Mouse (Mus musculus) kidney, adult 2 months (tissue): Measurements from ENCODE around the gene Slc11a2.

Experiments
- CTCF ChIP-seq: fragments of 200-500 bp; conservative IDR thresholded peaks from 2 replicates; pipeline ENCODE4 v1.5.1; 2011; ENCODE audit warnings: low read depth, mild to moderate bottlenecking, control low read depth, low read length, moderate library complexity, mixed read lengths; ENCODE audit not compliant: insufficient read depth, insufficient read length
- POLR2A ChIP-seq: fragments of 200-500 bp; IDR thresholded peaks from one replicate; pipeline ENCODE4 v1.6.1; 2011; ENCODE audit warnings: low read depth, low read length, control low read depth

DNA sequence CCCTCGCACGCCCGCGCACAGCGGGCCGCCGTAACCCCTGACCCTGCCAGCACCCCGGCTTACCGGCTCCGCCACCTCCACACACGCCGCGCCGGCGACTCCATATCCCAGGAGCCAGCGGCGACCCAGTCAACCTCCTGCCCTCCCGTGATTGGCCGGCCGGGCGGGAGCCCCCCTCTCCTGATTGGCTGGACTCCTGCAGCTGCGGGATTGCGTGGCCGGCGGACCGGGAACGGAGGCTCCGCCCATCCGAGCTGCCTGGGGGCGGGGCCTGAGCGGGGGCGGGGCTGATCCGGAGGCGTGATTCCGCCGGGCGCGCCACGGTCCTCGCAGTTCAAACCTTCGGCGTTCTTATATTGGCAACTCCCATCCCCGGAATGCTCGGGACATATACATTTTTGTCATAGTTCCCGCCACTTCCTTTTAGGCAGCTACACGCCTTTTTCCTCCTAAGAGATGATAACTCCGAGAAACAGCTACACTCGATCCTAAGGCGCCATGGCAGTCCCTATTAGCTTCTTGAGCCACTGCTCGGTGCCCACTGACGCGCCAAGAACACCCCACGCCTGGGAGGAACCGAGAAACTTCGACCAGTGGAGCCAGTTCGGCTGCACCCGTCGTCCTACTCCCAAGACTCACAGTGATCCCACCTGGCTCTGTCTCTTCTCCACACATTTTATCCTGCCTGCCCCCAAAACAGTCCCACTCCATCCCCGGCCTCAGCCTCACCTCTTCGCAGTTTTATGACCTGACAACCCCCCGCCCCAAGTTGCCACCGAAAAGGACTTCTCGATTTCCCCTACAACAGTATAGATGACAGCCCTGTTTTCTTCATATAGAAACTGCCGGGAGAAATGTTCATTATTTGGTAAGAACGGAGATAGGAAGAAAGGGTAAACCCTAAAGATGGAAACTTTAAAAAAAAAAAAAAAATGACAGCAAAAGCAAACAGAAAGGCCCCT is 1.7 kb downstream of the Slc11a2 start:
- TF ChIP-seq CTCF (no peak), POLR2A (peak; percentile 82)
